9 mouse cellular contexts compared by ENCODE assay signal in the genomic region with DNA sequence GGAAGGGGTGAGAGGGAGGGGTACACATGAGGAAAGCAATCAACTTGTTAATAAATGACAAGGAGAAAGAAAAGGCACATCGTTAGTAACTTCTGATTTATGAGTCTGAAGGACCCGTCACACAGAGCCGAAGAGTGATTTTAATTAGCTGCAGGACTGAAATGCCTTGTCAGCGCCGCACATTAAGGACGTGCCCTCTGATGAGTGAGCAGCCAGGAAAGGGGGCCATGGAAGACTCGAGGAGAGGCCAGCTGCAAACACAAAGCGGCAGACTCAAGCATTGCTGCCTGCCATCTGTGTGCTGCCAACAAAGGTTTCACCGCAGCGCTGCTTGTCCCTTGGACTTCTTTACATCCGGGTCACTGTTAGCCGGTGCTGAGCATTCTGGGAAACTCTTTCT.
A peak's percentile ranks its signal among the peaks of the same experiment; 100 is the strongest.
DNase-seq lines count a peak whose midpoint lies in the region; ATAC-seq and TF ChIP-seq lines count a peak whose summit lies in the region.
"Had no signal": no experiment of that assay in that cellular context is flagged by ENCODE, and none has a peak within 500 bp of the region (broad histone marks: within the 10 kb centered on the region; RNA-seq: fewer than 3 reads in every experiment).

No protein-coding gene starts in this region.

- H3K4me2 ChIP-seq in lung, postnatal 0 days (replicated peaks; ENCODE audit: low read depth, low read length), result peak overlapping the region; percentile 38
- peak overlapping the region; percentile 36 for H3K4me2 ChIP-seq in limb, embryonic 15.5 days

- TF ChIP-seq POLR2A in small intestine, adult 2 months (IDR thresholded peaks at IDR 0.05; ENCODE audit: low read depth, low read length), result no peak

- no peak for TF ChIP-seq EP300 in lung, postnatal 0 days (IDR thresholded peaks at IDR 0.05)

- no peaks in the 10 kb centered on the region for H3K4me1 ChIP-seq in lung, postnatal 0 days (ENCODE audit: insufficient read depth, low read depth, low read length)
- peaks cover 4% of the 10 kb centered on the region; the same call in 1 of the 2 replicates for H3K4me1 ChIP-seq in hindbrain, embryonic 10.5 days (replicated peaks)
- H3K4me1 ChIP-seq in limb, embryonic 15.5 days, result peaks cover 13% of the 10 kb centered on the region
- H3K4me1 ChIP-seq in small intestine, adult 2 months (ENCODE audit: control insufficient read depth, insufficient read depth, insufficient read length, low read length), result no peaks in the 10 kb centered on the region

- no peaks in the 10 kb centered on the region for H3K36me3 ChIP-seq in lung, postnatal 0 days (ENCODE audit: insufficient read depth, low read length)
- no peaks in the 10 kb centered on the region for H3K36me3 ChIP-seq in hindbrain, embryonic 10.5 days
- H3K36me3 ChIP-seq in limb, embryonic 15.5 days, result no peaks in the 10 kb centered on the region
- no peaks in the 10 kb centered on the region for H3K36me3 ChIP-seq in small intestine, adult 2 months (ENCODE audit: control insufficient read depth, insufficient read depth, low read length)

- no peak for TF ChIP-seq CTCF in lung, postnatal 0 days (IDR thresholded peaks at IDR 0.05)
- no peak for TF ChIP-seq CTCF in small intestine, adult 2 months (IDR thresholded peaks at IDR 0.05; ENCODE audit: extremely low read depth, insufficient read length, insufficient replicate concordance, low read depth, low read length)

- H3K9me3 ChIP-seq in lung, postnatal 0 days (ENCODE audit: low read length), result no peaks in the 10 kb centered on the region
- peaks cover 7% of the 10 kb centered on the region for H3K9me3 ChIP-seq in hindbrain, embryonic 10.5 days
- H3K9me3 ChIP-seq in limb, embryonic 15.5 days, result no peaks in the 10 kb centered on the region

- H3K27me3 ChIP-seq in lung, postnatal 0 days (replicated peaks; ENCODE audit: insufficient read depth, low read length), result no peaks in the 10 kb centered on the region
- H3K27me3 ChIP-seq in hindbrain, embryonic 10.5 days (ENCODE audit: insufficient read depth, poor library complexity, severe bottlenecking), result no peaks in the 10 kb centered on the region
- H3K27me3 ChIP-seq in limb, embryonic 15.5 days, result no peaks in the 10 kb centered on the region
- no peaks in the 10 kb centered on the region for H3K27me3 ChIP-seq in small intestine, adult 2 months (ENCODE audit: control insufficient read depth, insufficient read depth, low read length)

- DNase-seq in lung, postnatal 0 days (ENCODE audit: low spot score), result peak; percentile 54
- DNase-seq in lung, adult 18-20 months, result no peak
- DNase-seq in hindbrain, embryonic 10.5 days (ENCODE audit: low spot score), result peak; percentile 53
- DNase-seq in cerebellum, adult 18-20 months, result no peak
- DNase-seq in heart, postnatal 14 days, result no peak
- DNase-seq in frontal cortex, postnatal 14 days (ENCODE audit: low spot score in 2 of 2), result no peak
- DNase-seq: cerebellum, postnatal 10 days had no signal

- WGBS in lung, postnatal 0 days, result 16% methylated on average over 12 of the region's 12 CpGs
- WGBS in hindbrain, embryonic 10.5 days, result 62% methylated on average over 12 of the region's 12 CpGs
- WGBS in limb, embryonic 15.5 days, result 17% methylated on average over 12 of the region's 12 CpGs
- WGBS in small intestine, adult 2 months, result 16% methylated on average over 12 of the region's 12 CpGs

- no peak overlapping the region for H3K27ac ChIP-seq in lung, postnatal 0 days (ENCODE audit: low read length)
- H3K27ac ChIP-seq in hindbrain, embryonic 10.5 days, result peak overlapping the region; percentile 50; the same call in 1 of the 2 replicates
- H3K27ac ChIP-seq in limb, embryonic 15.5 days, result no peak overlapping the region
- no peak overlapping the region for H3K27ac ChIP-seq in small intestine, adult 2 months (ENCODE audit: insufficient read depth, low read depth, low read length)

- no peak overlapping the region for H3K4me3 ChIP-seq in lung, postnatal 0 days (ENCODE audit: low read depth, low read length)
- no peak overlapping the region for H3K4me3 ChIP-seq in hindbrain, embryonic 10.5 days
- H3K4me3 ChIP-seq in limb, embryonic 15.5 days, result peak overlapping the region; percentile 11; the same call in 1 of the 2 replicates
- peak overlapping the region; percentile 36 for H3K4me3 ChIP-seq in small intestine, adult 2 months (ENCODE audit: low read depth, low read length)

- intact Hi-C loops in heart, postnatal 14 days (cut with DNase I), result no loop called here

- H3K9ac ChIP-seq in lung, postnatal 0 days (replicated peaks; ENCODE audit: low read depth), result no peak overlapping the region
- no peak overlapping the region for H3K9ac ChIP-seq in limb, embryonic 15.5 days

- ATAC-seq in lung, postnatal 0 days, result peak; percentile 44
- no peak for ATAC-seq in limb, embryonic 15.5 days (ENCODE audit: insufficient number of reproducible peaks, low FRiP score, low TSS enrichment, low read depth)

Comparison
In these comparisons a context has a peak if more than half of its experiments do, and no peak if none do; other contexts are left out.
1. DNase-seq: peak in lung, postnatal 0 days (single experiment) and hindbrain, embryonic 10.5 days (single experiment); none in lung, adult 18-20 months (0 of 2), cerebellum, adult 18-20 months (0 of 2), heart, postnatal 14 days (0 of 2) and frontal cortex, postnatal 14 days (0 of 2).
2. H3K4me3 ChIP-seq: peak in limb, embryonic 15.5 days (single experiment) and small intestine, adult 2 months (single experiment); none in lung, postnatal 0 days (single experiment) and hindbrain, embryonic 10.5 days (single experiment).